ENCODE assay signal across 16 mouse cellular contexts in genomic region chr9:28420808-28421207, GRCm38 (mm10).
"Had no signal": no experiment of that assay in that cellular context is flagged by ENCODE, and none has a peak within 500 bp of the region (broad histone marks: within the 10 kb centered on the region; RNA-seq: fewer than 3 reads in every experiment).

No protein-coding gene starts in this region.

- H3K27ac ChIP-seq: neural tube, embryonic 13.5 days; neural tube, embryonic 15.5 days; stomach, embryonic 15.5 days; stomach, postnatal 0 days had no signal

- H3K27me3 ChIP-seq: neural tube, embryonic 13.5 days; neural tube, embryonic 15.5 days; stomach, embryonic 15.5 days had no signal

- DNase-seq: retina, postnatal 1 day; right cerebral cortex, adult 18-20 months; right cerebral cortex, postnatal 14 days; right cerebral cortex, postnatal 25 days; right cerebral cortex, postnatal 4 days; spleen, adult 18-20 months; thymus, adult 18-20 months; thymus, adult 2 months; thymus, postnatal 14 days; thymus, postnatal 25 days; thymus, postnatal 36 days; thymus, postnatal 4 days had no signal

- H3K36me3 ChIP-seq: neural tube, embryonic 13.5 days; neural tube, embryonic 15.5 days; stomach, embryonic 15.5 days had no signal

- H3K9me3 ChIP-seq: neural tube, embryonic 13.5 days; neural tube, embryonic 15.5 days; stomach, embryonic 15.5 days had no signal

- H3K4me3 ChIP-seq: neural tube, embryonic 13.5 days; neural tube, embryonic 15.5 days; stomach, embryonic 15.5 days had no signal

- H3K4me2 ChIP-seq: neural tube, embryonic 13.5 days; neural tube, embryonic 15.5 days; stomach, embryonic 15.5 days had no signal

- H3K4me1 ChIP-seq: neural tube, embryonic 13.5 days; neural tube, embryonic 15.5 days; stomach, embryonic 15.5 days had no signal

- H3K9ac ChIP-seq: neural tube, embryonic 13.5 days; neural tube, embryonic 15.5 days; stomach, embryonic 15.5 days had no signal
